Mouse (Mus musculus) Patski (cell line): ENCODE results near the gene Ulk2. TPM values are rescaled to one million over a fixed set of nuclear protein-coding genes. Genes with fewer than 3 reads are reported as not detected.

Source experiments
- ATAC-seq: fragments of 100-300 bp; one replicate; pipeline ENCODE4 v1.8.0; 2021
- CTCF ChIA-PET: fragments of 350-600 bp; sonication (Branson Sonifier 250); formaldehyde crosslinking; loops from one replicate; lab custom pipeline; 2022; ENCODE audit warnings: inconsistent platforms; lab: Charles Lee
- POLR2A ChIA-PET: fragments of 350-600 bp; sonication (Branson Sonifier 250); formaldehyde crosslinking; loops from one replicate; lab custom pipeline; 2022; ENCODE audit warnings: antibody characterized with exemption, inconsistent platforms; lab: Charles Lee
- DNase-seq: peaks from one replicate; pipeline ENCODE4 v3.0.0-alpha.2; 2011; ENCODE audit warnings: low read depth, low spot score
- H3K27me3 ChIP-seq: fragments of 371-371 bp; one replicate; pipeline ENCODE4 v1.5.1; 2021
- CTCF ChIP-seq: fragments of 100-300 bp; IDR thresholded peaks from one replicate; pipeline ENCODE4 v1.5.1; 2021
- in situ Hi-C: fragments of 300-500 bp; cut with MboI; formaldehyde crosslinking; loops from 3 replicates; pipeline ENCODE4 v1.11.1; 2018; ENCODE audit warnings: low pct_unique_long_range_greater_than_20kb, mixed read lengths
- polyA plus RNA-seq: library from polyadenylated mRNA; unstranded; gene quantifications from one replicate; pipeline ENCODE4 v1.2.3, GENCODE M21; 2021

Gene Ulk2
- polyA plus RNA-seq, 1 experiment from 2014 or later, result 36.7 TPM

DNA sequence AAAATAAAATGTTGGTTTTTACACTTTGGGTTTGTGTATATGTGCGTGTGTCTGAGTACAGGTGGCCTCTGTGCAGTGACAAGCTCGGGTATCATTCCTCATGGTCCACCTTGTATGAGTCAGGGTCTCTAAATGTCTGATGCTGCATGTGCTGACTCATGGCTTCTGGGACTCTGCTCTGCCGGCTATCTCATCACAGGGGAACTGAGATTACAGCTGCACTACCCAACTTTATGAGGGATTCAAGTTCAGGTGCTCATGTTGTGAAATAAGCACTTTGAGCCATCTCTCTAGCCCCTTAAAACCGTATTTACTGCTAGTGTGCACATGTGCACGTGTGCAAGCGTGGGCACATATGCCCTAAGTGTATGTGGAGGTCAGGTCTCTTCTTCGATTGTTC is 122.2 kb downstream of the Ulk2 start:
- in situ Hi-C loops, result no loop called here
- CTCF ChIA-PET, result interaction anchor here (1.1 to 1.6 kb wide), 3 partner anchors 10 to 228 kb away, joined by 3 to 4 read pairs (median 3); partner anchors contain the start of gene B9d1
- H3K27me3 ChIP-seq, result no peaks in the 10 kb centered on the region
- POLR2A ChIA-PET, result no interaction called here
- ATAC-seq (no peak), DNase-seq (no peak)
- no peak for TF ChIP-seq CTCF

- DNase-seq, result no peak
- no peak for ATAC-seq
Observed at GRCm38 (mm10) chr11:61728037-61728436, 126.8 kb downstream of the Ulk2 start.

More at GRCm38 (mm10) chr11:61728037-61728436, 126.8 kb downstream of the Ulk2 start:
- POLR2A ChIA-PET, result interaction anchor here (0.6 kb wide), 1 partner anchor 126 kb away, joined by 3 read pairs; no protein-coding TSS in a partner anchor
- in situ Hi-C loops, result no loop called here
- H3K27me3 ChIP-seq, result no peaks in the 10 kb centered on the region
- CTCF ChIA-PET, result no interaction called here
- no peak for TF ChIP-seq CTCF

Other genes with a start within 250 kb of the Ulk2 start
- 0.12 TPM for gene Grap, start 201.8 kb downstream of the Ulk2 start, polyA plus RNA-seq
- not detected for gene Fam83g, start 171.0 kb downstream of the Ulk2 start, polyA plus RNA-seq
- gene Slc5a10, start 134.2 kb downstream of the Ulk2 start, polyA plus RNA-seq, result not detected
- gene Prpsap2, start 93.0 kb downstream of the Ulk2 start, polyA plus RNA-seq, result 32.7 TPM
- 21.9 TPM for gene Akap10, start 75.2 kb upstream of the Ulk2 start, polyA plus RNA-seq
- gene Specc1, start 101.7 kb upstream of the Ulk2 start, polyA plus RNA-seq, result 27.8 TPM